Mouse (Mus musculus) lung, embryonic 14.5 days (tissue): ENCODE measurements around the gene Axl. TPM values are rescaled to one million over a fixed set of nuclear protein-coding genes. Genes with fewer than 3 reads are reported as not detected.

ENCODE experiments used
- ATAC-seq: fragments of 200-750 bp; cut with Nextera tagmentation; 2 replicates; pipeline ENCODE4 v1.8.0; 2017; ENCODE audit warnings: mild to moderate bottlenecking, moderate TSS enrichment, moderate library complexity; ENCODE audit not compliant: insufficient read depth
- DNase-seq: peaks from one replicate; pipeline ENCODE4 v3.0.0-alpha.2; 2015
- H3K27ac ChIP-seq: fragments of 300-500 bp; sonication (generic); 2 replicates; pipeline ENCODE4 v1.5.1; 2014; ENCODE audit warnings: low read depth, mild to moderate bottlenecking, moderate library complexity
- H3K27me3 ChIP-seq: fragments of 300-500 bp; sonication (generic); 2 replicates; pipeline ENCODE4 v1.6.1; 2014; ENCODE audit warnings: low read length, control low read depth; ENCODE audit not compliant: insufficient read depth
- H3K36me3 ChIP-seq: fragments of 300-500 bp; sonication (generic); 2 replicates; pipeline ENCODE4 v1.6.1; 2014; ENCODE audit warnings: control low read depth; ENCODE audit not compliant: insufficient read depth
- H3K4me1 ChIP-seq: fragments of 300-500 bp; sonication (generic); 2 replicates; pipeline ENCODE4 v1.6.1; 2014; ENCODE audit warnings: antibody characterized with exemption, control low read depth; ENCODE audit not compliant: insufficient read depth
- H3K4me2 ChIP-seq: fragments of 300-500 bp; sonication (generic); 2 replicates; pipeline ENCODE4 v1.6.1; 2014; ENCODE audit warnings: mild to moderate bottlenecking
- H3K4me3 ChIP-seq: fragments of 300-500 bp; sonication (generic); 2 replicates; pipeline ENCODE4 v1.5.1; 2014; ENCODE audit warnings: low read depth, low read length
- H3K9ac ChIP-seq: fragments of 300-500 bp; sonication (generic); 2 replicates; pipeline ENCODE4 v1.6.1; 2014
- H3K9me3 ChIP-seq: fragments of 300-500 bp; sonication (generic); 2 replicates; pipeline ENCODE4 v1.6.1; 2016; ENCODE audit warnings: low read depth, low read length, control low read depth
- CTCF ChIP-seq: IDR thresholded peaks from 2 replicates; pipeline ENCODE4 v1.5.1; 2016; ENCODE audit warnings: antibody characterized with exemption, low read depth
- WGBS: fragments of 180-500 bp; shearing (Covaris S2); extraction: QIAGEN DNeasy Blood & Tissue Kit; methylation state at CpG from one replicate; pipeline ENCODE4 v1.1.7; 2014; 5-methylcytosine and 5-hydroxymethylcytosine counted together
- polyA plus RNA-seq: library from polyadenylated mRNA; unstranded; fragments of >200 nt; fragmentation: Nextera tagmentation; extraction: Ambion mirVana; gene quantifications from 2 replicates; pipeline ENCODE4 v1.2.1, GENCODE M21; 2014

The Axl gene
- polyA plus RNA-seq, 1 experiment from 2014 or later: 46.5 TPM

DNA sequence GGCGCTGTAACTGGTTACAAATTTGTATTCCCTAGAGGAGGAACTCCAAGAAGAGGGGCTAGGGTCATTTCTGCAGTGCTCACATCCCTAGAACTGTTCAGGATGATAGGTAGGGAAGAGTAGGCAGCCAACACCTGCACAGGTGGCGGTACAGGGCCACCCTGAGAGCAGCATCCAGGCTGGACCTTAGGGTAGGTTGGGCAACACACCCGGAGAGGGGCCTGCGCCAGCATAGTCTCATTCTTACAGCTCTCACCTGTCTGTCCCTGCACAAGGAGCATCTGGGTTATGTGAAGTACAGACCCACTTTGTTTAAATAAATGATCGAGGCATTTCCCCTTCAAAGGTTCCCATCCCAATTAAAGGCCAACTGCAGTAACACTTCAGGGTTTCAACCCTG, 67.7 kb downstream of the Axl start:
- no peak overlapping the region for H3K4me3 ChIP-seq
- H3K4me2 ChIP-seq: no peak overlapping the region
- no peak overlapping the region for H3K9ac ChIP-seq
- WGBS: 84% methylated on average over 5 of the region's 5 CpGs
- no peaks in the 10 kb centered on the region for H3K27me3 ChIP-seq
- no peak for TF ChIP-seq CTCF
- DNase-seq (no peak), ATAC-seq (no peak)
- H3K9me3 ChIP-seq: no peaks in the 10 kb centered on the region
- peaks cover 66% of the 10 kb centered on the region for H3K36me3 ChIP-seq
- H3K4me1 ChIP-seq: no peaks in the 10 kb centered on the region
- no peak overlapping the region for H3K27ac ChIP-seq

DNA sequence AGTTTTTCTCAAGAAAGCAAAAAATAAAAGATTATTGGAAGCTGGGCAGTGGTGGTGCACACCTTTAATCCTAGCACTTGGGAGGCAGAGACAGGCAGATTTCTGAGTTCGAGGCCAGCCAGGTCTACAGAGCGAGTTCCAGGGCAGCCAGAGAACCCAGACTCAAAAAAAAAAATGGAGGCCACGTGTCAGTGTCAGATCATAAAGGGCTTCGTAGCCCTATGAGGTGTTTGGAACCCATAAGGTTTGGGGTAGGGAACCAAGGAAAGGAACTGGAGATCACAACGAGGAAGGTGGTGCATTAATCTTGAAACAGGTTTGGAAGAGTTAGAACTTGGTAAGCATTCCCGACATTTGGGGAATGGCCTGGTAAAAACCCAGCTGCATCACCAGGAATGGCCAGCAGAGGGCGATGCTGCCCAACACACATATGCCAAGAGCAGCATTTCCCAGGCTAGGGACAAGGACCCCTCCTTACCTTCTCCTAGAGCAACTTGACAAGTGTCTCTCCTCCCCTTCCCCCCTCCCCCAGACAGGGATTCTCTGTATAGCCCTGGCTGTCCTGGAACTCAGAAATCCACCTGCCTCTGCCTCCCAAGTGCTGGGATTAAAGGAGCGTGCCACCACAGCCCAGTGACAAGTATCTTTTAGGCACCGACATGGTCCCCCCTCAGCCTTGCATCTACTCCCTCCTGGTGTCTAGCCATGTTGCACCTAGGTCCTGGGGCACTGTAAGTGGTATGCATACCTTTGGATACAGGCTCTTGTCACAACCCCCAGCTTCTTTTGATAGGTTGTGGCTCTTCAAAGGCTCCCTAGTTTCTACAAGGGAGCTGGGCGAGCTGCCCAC, 68.5 kb downstream of the Axl start:
- Histone ChIP-seq H3K36me3 (peaks cover 66% of the 10 kb centered on the region), H3K9ac (no peak overlapping the region), H3K4me2 (no peak overlapping the region), H3K4me3 (no peak overlapping the region), H3K4me1 (no peaks in the 10 kb centered on the region), H3K27ac (no peak overlapping the region), H3K9me3 (no peaks in the 10 kb centered on the region), H3K27me3 (no peaks in the 10 kb centered on the region)
- DNase-seq: peak; percentile 88
- 57% methylated on average over 10 of the region's 10 CpGs for WGBS
- TF ChIP-seq CTCF: peak; percentile 95
- peak; percentile 49; the same call in 1 of the 2 replicates for ATAC-seq

DNA sequence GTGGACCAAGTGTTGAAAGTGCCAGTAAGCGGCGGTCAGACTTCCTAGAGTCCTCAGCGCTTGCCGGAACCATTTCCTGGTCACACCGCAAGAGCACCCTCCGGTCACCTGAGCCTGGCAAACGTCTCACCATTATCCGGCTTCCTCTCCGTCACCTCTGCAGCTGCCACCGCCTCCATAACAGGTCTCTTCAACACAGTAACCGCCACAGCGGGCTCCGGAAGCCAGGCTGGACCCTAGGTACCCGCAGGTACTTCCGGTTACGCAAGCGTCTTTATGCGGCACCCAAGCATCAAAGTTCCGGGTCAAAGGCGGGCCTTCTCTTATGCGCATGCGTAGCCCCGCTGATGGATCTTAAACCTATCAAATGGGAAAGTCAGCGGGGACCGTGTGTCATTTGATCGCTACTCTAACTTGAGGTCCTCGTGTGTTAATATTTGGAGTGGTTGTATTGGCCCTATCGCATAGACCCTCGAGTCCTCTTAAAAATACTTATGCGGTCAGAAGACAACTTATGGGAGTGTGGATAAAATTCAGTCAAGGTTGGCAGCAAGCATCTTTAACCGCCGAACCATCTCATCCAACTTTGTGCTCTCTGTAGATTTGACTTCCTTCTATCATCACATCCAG, 69.6 kb downstream of the Axl start, which contains the start of gene Ccdc97:
Gene Ccdc97 (minus strand): TSS at position 301 of the 630 bp plus-strand sequence.
- TF ChIP-seq CTCF: no peak
- peaks cover 66% of the 10 kb centered on the region for H3K36me3 ChIP-seq
- DNase-seq: peak; percentile 98
- H3K27me3 ChIP-seq: no peaks in the 10 kb centered on the region
- peak within 1 kb of the TSS; percentile 58 for H3K4me2 ChIP-seq
- 3% methylated on average over 32 of the region's 32 CpGs for WGBS
- peak within 1 kb of the TSS; percentile 59 for H3K4me3 ChIP-seq
- ATAC-seq: peak; percentile 79
- peak within 1 kb of the TSS; percentile 61 for H3K9ac ChIP-seq
- peak within 1 kb of the TSS; percentile 77 for H3K27ac ChIP-seq
- H3K4me1 ChIP-seq: no peaks in the 10 kb centered on the region
- H3K9me3 ChIP-seq: no peaks in the 10 kb centered on the region

DNA sequence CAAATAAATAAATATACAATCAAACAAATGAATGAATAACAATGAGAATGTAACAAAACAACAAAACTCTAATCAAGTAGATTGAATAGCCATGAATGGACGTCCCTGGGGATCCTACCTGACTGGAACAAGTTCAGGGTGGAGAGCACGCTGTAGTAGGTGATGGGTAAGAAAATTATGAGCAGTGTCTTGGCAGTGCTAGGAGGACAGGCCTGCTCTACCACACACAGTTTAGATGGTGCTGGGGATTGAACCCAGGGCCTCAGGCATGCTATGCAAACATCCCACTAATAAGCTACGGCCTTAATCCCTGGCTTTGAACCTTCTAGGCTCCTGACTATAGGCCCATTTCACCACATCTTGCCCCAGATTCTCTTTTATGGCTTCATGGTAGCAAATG, 71.0 kb downstream of the Axl start:
- no peaks in the 10 kb centered on the region for H3K9me3 ChIP-seq
- WGBS: 84% methylated on average over 3 of the region's 3 CpGs
- peak overlapping the region; percentile 59; the same call in 1 of the 2 replicates for H3K4me3 ChIP-seq
- DNase-seq: no peak
- TF ChIP-seq CTCF: no peak
- H3K9ac ChIP-seq: no peak overlapping the region
- H3K27me3 ChIP-seq: no peaks in the 10 kb centered on the region
- H3K4me1 ChIP-seq: no peaks in the 10 kb centered on the region
- H3K4me2 ChIP-seq: peak overlapping the region; percentile 58
- H3K27ac ChIP-seq: no peak overlapping the region
- no peak for ATAC-seq
- H3K36me3 ChIP-seq: peaks cover 65% of the 10 kb centered on the region

DNA sequence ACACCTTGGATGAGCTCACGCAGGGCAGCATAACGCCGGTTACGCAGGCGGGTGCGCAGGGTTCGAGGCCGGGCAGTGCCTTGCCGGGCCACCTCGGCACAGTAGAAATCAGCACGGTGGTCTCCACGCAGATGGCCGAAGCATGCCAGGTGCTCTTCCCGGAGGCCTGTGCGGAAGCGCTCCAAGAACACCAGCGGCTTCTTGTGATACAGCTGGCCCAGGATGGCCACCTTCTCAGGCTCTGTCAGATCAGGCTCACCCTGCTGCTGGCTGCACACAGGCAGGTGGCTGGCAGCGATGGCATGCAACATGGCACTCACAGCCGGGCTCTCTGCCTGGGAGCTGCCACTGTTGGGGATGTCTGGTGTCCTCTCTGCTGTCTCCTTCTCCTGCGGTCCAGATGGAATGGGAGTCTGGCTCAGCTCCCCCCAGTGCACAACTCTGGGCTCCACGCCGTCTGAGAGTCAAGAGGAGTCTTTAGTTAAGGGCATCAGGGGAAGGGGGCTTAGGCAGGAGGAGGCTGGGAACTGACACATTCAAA, 72.7 kb downstream of the Axl start:
- ATAC-seq (no peak), DNase-seq (no peak)
- Histone ChIP-seq H3K9ac (no peak overlapping the region), H3K4me1 (0 out of 2 replicates have a peak, but pooled peaks cover 4% of the 10 kb centered on the region), H3K36me3 (peaks cover 59% of the 10 kb centered on the region), H3K27me3 (no peaks in the 10 kb centered on the region), H3K9me3 (no peaks in the 10 kb centered on the region), H3K4me3 (no peak overlapping the region), H3K4me2 (no peak overlapping the region), H3K27ac (no peak overlapping the region)
- TF ChIP-seq CTCF: no peak
- 96% methylated on average over 22 of the region's 22 CpGs for WGBS

DNA sequence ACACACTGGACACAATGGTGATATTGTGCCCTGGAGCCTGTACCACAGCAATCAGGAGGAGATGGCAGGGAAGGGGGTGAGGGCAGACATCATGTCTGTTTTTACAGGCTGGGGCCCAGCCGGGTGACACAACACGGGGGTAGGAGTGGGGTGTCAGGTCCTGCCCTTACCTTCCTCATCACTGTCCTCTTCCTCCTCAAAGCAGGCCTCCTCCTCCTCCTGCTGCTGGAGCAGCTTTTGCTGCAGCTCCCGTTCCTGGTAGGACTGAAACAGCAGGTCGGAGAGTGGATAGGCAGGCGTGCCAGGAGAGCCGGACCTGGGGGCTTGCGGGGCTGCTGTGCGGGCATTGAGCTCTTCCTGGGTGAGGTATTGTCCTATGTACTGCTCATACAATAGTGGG, 73.9 kb downstream of the Axl start:
- H3K36me3 ChIP-seq: peaks cover 51% of the 10 kb centered on the region
- H3K9me3 ChIP-seq: no peaks in the 10 kb centered on the region
- no peak for TF ChIP-seq CTCF
- 92% methylated on average over 8 of the region's 8 CpGs for WGBS
- H3K9ac ChIP-seq: no peak overlapping the region
- no peak overlapping the region for H3K4me2 ChIP-seq
- no peaks in the 10 kb centered on the region for H3K27me3 ChIP-seq
- H3K4me3 ChIP-seq: no peak overlapping the region
- DNase-seq (no peak), ATAC-seq (no peak)
- no peak overlapping the region for H3K27ac ChIP-seq
- H3K4me1 ChIP-seq: peaks cover 13% of the 10 kb centered on the region; the same call in 1 of the 2 replicates

DNA sequence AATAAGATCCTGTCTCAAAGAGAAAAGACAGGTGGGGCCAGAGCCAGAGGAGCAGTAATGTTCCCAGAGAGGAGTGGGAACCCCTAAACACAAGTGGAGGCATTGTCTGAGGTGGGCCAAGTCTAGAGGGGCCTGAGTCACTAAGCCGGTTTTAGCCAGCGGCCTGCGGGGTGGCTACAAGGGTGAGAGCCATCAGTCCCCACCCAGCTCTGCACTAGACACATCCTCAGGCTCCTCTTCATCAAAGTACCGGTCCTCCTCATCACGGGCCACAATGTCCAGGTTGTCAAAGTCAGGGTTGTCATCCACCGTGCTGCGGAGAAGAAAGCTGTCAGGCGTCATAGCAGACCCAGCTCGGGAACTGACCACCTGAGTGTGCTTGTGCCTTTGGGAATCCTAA, 75.7 kb downstream of the Axl start:
- no peak for ATAC-seq
- no peaks in the 10 kb centered on the region for H3K27me3 ChIP-seq
- H3K36me3 ChIP-seq: peaks cover 51% of the 10 kb centered on the region
- WGBS: 86% methylated on average over 9 of the region's 9 CpGs
- H3K9me3 ChIP-seq: no peaks in the 10 kb centered on the region
- TF ChIP-seq CTCF: no peak
- H3K4me2 ChIP-seq: no peak overlapping the region
- H3K4me3 ChIP-seq: no peak overlapping the region
- no peak overlapping the region for H3K9ac ChIP-seq
- H3K27ac ChIP-seq: no peak overlapping the region
- DNase-seq: no peak
- peaks cover 15% of the 10 kb centered on the region; the same call in 1 of the 2 replicates for H3K4me1 ChIP-seq
